Mouse (Mus musculus) kidney, embryonic 14.5 days (tissue): Measurements from ENCODE around the gene Ptprk. TPM values are rescaled to one million over a fixed set of nuclear protein-coding genes. Genes with fewer than 3 reads are reported as not detected.

Source experiments
- ATAC-seq: fragments of 200-750 bp; cut with Nextera tagmentation; 2 replicates; pipeline ENCODE4 v1.8.0; 2017; ENCODE audit warnings: moderate number of reproducible peaks, mild to moderate bottlenecking, moderate TSS enrichment, moderate library complexity; ENCODE audit not compliant: low FRiP score, low TSS enrichment
- H3K27ac ChIP-seq: fragments of 300-500 bp; sonication (generic); 2 replicates; pipeline ENCODE4 v1.5.1; 2014; ENCODE audit warnings: low read depth, mild to moderate bottlenecking, low read length, moderate library complexity, mixed read lengths
- H3K27me3 ChIP-seq: fragments of 300-500 bp; sonication (generic); 2 replicates; pipeline ENCODE4 v1.6.1; 2014; ENCODE audit warnings: mild to moderate bottlenecking, low read length; ENCODE audit not compliant: control insufficient read depth, insufficient read depth
- H3K36me3 ChIP-seq: fragments of 300-500 bp; sonication (generic); 2 replicates; pipeline ENCODE4 v1.6.1; 2014; ENCODE audit warnings: low read length, mixed read lengths; ENCODE audit not compliant: control insufficient read depth, insufficient read depth
- H3K4me1 ChIP-seq: fragments of 300-500 bp; sonication (generic); 2 replicates; pipeline ENCODE4 v1.6.1; 2014; ENCODE audit warnings: low read length, mixed read lengths; ENCODE audit not compliant: control insufficient read depth, insufficient read depth
- H3K4me2 ChIP-seq: fragments of 300-500 bp; sonication (generic); replicated peaks from 2 replicates; pipeline ENCODE4 v1.6.1; 2014; ENCODE audit warnings: low read depth, mild to moderate bottlenecking, low read length
- H3K4me3 ChIP-seq: fragments of 300-500 bp; sonication (generic); 2 replicates; pipeline ENCODE4 v1.5.1; 2014; ENCODE audit warnings: mild to moderate bottlenecking, low read length
- H3K9ac ChIP-seq: fragments of 300-500 bp; sonication (generic); 2 replicates; pipeline ENCODE4 v1.6.1; 2014; ENCODE audit warnings: low read depth, mild to moderate bottlenecking, low read length, moderate library complexity
- H3K9me3 ChIP-seq: fragments of 300-500 bp; sonication (generic); 2 replicates; pipeline ENCODE4 v1.6.1; 2016; ENCODE audit warnings: low read length; ENCODE audit not compliant: control insufficient read depth
- WGBS: fragments of 180-500 bp; shearing (Covaris S2); extraction: QIAGEN DNeasy Blood & Tissue Kit; methylation state at CpG from one replicate; pipeline ENCODE4 v1.1.7; 2014; 5-methylcytosine and 5-hydroxymethylcytosine counted together
- microRNA-seq: library from miRNA; unstranded; fragments of <30 nt; microRNA quantifications from one replicate; pipeline ENCODE4, GENCODE M21; 2016
- polyA plus RNA-seq: library from polyadenylated mRNA; unstranded; fragments of >200 nt; fragmentation: Nextera tagmentation; extraction: Ambion mirVana; gene quantifications from 2 replicates; pipeline ENCODE4 v1.2.1, GENCODE M21; 2014

The Ptprk gene
- polyA plus RNA-seq, 1 experiment from 2014 or later, result 42.7 TPM

DNA sequence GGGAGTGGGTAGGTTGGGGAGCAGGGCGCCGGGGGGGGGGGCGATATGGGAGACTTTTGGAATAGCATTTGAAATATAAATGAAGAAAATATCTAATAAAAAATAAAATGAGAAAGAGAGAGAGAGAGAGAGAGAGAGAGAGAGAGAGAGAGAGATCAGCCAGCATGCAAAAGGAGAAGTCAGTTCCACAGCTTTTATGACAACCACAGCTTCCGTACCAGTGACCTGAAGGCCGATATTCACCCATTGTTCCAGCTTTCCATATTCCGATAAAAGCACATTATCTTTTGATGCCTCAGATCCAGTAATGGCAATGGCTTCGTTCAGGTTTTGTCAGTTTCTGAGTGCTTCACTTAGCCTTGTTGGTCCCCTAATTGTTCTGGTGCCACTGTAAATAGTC, 542.6 kb downstream of the Ptprk start:
- no peak for ATAC-seq
- Histone ChIP-seq H3K27ac (no peak overlapping the region), H3K9ac (no peak overlapping the region), H3K27me3 (no peaks in the 10 kb centered on the region), H3K36me3 (no peaks in the 10 kb centered on the region), H3K4me3 (no peak overlapping the region), H3K9me3 (no peaks in the 10 kb centered on the region), H3K4me2 (no peak overlapping the region), H3K4me1 (no peaks in the 10 kb centered on the region)
- 93% methylated on average over 7 of the region's 7 CpGs for WGBS

DNA sequence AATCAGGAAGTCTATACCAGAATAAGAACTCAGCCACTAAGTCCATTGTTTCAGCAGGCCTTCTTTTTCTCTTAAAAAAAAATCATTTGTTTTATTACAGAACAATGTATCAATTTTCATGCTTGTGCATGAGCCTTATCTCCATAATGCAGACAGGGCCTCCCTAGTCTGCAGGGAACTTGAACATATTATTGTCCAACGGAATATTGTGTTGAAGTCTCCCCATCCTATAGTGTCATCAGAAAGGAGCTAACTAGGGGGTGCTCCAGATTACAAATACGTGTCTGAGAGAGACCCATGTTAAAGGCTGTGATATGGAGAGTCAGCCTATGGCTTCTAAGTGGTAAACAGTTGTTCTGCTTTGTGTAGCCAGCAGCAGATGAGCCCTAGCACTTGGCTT, 543.4 kb downstream of the Ptprk start:
- Histone ChIP-seq H3K9ac (no peak overlapping the region), H3K4me2 (no peak overlapping the region), H3K27ac (no peak overlapping the region), H3K9me3 (no peaks in the 10 kb centered on the region), H3K27me3 (no peaks in the 10 kb centered on the region), H3K4me1 (no peaks in the 10 kb centered on the region), H3K36me3 (no peaks in the 10 kb centered on the region), H3K4me3 (no peak overlapping the region)
- ATAC-seq, result no peak
- 83% methylated on average over 2 of the region's 2 CpGs for whole genome bisulfite sequencing

GRCm38 (mm10) chr10:28619415-28619814, 544.8 kb downstream of the Ptprk start:
- WGBS, result 90% methylated on average over 1 of the region's 1 CpGs
- H3K27ac ChIP-seq, result no peak overlapping the region
- H3K4me2 ChIP-seq, result no peak overlapping the region
- ATAC-seq, result no peak
- no peaks in the 10 kb centered on the region for H3K9me3 ChIP-seq
- H3K27me3 ChIP-seq, result no peaks in the 10 kb centered on the region
- H3K4me1 ChIP-seq, result no peaks in the 10 kb centered on the region
- H3K9ac ChIP-seq, result no peak overlapping the region
- H3K4me3 ChIP-seq, result no peak overlapping the region
- no peaks in the 10 kb centered on the region for H3K36me3 ChIP-seq

GRCm38 (mm10) chr10:28636096-28636495, 561.5 kb downstream of the Ptprk start:
- no peak for ATAC-seq
- Histone ChIP-seq H3K4me2 (no peak overlapping the region), H3K27me3 (no peaks in the 10 kb centered on the region), H3K36me3 (no peaks in the 10 kb centered on the region), H3K27ac (no peak overlapping the region), H3K9ac (no peak overlapping the region), H3K4me1 (no peaks in the 10 kb centered on the region), H3K9me3 (no peaks in the 10 kb centered on the region), H3K4me3 (no peak overlapping the region)

DNA sequence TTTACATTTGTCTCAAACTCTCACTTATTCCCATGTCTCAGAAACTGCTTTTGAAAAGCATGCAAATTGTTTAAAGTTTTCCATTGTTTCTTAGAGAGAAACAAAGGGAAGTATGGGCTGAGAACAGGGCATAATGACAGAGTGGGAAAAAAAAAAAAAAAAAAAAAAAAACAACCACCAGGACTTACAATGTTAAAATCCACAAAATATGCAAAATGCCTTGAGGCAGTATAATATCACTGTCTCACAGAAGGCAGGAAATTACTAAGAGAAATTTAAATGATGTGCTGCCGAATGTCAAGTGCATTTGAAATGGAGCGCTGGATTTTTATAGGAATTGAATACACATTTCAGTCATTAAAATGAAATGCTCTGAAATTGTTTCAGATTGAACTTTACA, 567.3 kb downstream of the Ptprk start:
- Histone ChIP-seq H3K36me3 (no peaks in the 10 kb centered on the region), H3K27ac (no peak overlapping the region), H3K4me2 (no peak overlapping the region), H3K27me3 (no peaks in the 10 kb centered on the region), H3K9ac (no peak overlapping the region), H3K4me1 (no peaks in the 10 kb centered on the region), H3K9me3 (no peaks in the 10 kb centered on the region), H3K4me3 (no peak overlapping the region)
- 93% methylated on average over 2 of the region's 2 CpGs for WGBS
- no peak for ATAC-seq

Small RNA genes lying within 50 kb of the gene (microRNA-seq; reads per million reads assigned to microRNA genes)
- gene Gm22370, result not detected
